Mouse (Mus musculus) myocyte (in vitro differentiated cells): ENCODE results near the gene Klhl12.

Source experiments
- MAX ChIP-seq: IDR thresholded peaks from one replicate; pipeline ENCODE4 v1.6.1; 2011; ENCODE audit warnings: low read depth, mild to moderate bottlenecking, control low read depth
- POLR2A ChIP-seq: IDR thresholded peaks from one replicate; pipeline ENCODE4 v1.6.1; 2011; ENCODE audit warnings: low read depth, mild to moderate bottlenecking, control low read depth, moderate library complexity; ENCODE audit not compliant: insufficient read length
- TCF3 ChIP-seq: IDR thresholded peaks from one replicate; pipeline ENCODE4 v1.6.1; 2011; ENCODE audit warnings: low read depth, control low read depth; ENCODE audit not compliant: insufficient read length
- USF1 ChIP-seq: IDR thresholded peaks from one replicate; pipeline ENCODE4 v1.6.1; 2011; ENCODE audit warnings: low read depth, mild to moderate bottlenecking, control low read depth, moderate library complexity

DNA sequence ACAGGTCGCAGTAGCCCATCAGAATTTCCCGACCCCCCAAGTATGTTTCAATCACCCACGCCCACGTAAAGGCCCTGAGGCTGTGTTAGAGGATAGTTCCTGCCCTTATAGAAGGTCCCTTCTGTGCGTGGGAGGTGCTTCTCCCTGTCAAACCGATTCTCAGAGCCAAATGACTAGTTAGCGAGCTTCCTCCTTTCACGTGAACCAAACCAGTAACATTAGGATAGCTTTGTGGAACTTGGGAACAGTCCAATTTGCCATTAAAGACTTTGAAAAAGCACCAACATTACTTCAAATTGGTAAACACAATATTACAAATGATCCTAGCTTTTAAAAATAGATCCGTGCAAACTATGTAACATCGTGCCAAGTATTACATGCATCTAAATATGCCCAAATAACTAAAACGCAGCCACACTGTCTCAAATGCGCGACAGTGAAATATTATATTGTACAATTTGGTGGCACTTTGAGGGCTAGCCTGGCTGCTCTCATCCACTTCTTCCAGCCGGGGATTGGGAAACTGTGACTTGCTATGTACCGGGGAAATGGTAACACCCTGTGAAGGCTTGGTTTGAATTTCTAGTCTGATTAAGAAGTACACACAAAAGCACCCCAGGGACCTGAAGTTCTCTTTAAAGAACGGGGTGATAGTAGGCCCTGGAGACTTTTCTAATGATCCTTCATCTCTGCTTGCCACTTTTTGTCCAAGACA is 58.7 kb downstream of the Klhl12 start:
- TF ChIP-seq POLR2A (no peak), USF1 (no peak), TCF3 (no peak), MAX (no peak)
